Mouse (Mus musculus) stomach, embryonic 16.5 days (tissue): ENCODE results near the gene Aebp2. TPM values are rescaled to one million over a fixed set of nuclear protein-coding genes. Genes with fewer than 3 reads are reported as not detected.
"Not testable (repeated sequence)": the region's sequence is repeated elsewhere in the genome, so short reads cannot be mapped to it uniquely, and the experiment has no call there.

Experiments used
- ATAC-seq: fragments of 200-750 bp; cut with Nextera tagmentation; 2 replicates; pipeline ENCODE4 v1.8.0; 2017; ENCODE audit warnings: moderate number of reproducible peaks, moderate TSS enrichment; ENCODE audit not compliant: insufficient read depth, low FRiP score
- H3K27ac ChIP-seq: fragments of 300-500 bp; sonication (generic); 2 replicates; pipeline ENCODE4 v1.5.1; 2014; ENCODE audit warnings: low read length
- H3K27me3 ChIP-seq: fragments of 300-500 bp; sonication (generic); 2 replicates; pipeline ENCODE4 v1.6.1; 2014; ENCODE audit warnings: low read length, control low read depth, mixed read lengths; ENCODE audit not compliant: control insufficient read depth, insufficient read depth
- H3K36me3 ChIP-seq: fragments of 300-500 bp; sonication (generic); 2 replicates; pipeline ENCODE4 v1.6.1; 2014; ENCODE audit warnings: low read length; ENCODE audit not compliant: control insufficient read depth, insufficient read depth
- H3K4me1 ChIP-seq: fragments of 300-500 bp; sonication (generic); 2 replicates; pipeline ENCODE4 v1.6.1; 2014; ENCODE audit warnings: low read length, control low read depth, mixed read lengths; ENCODE audit not compliant: control insufficient read depth, insufficient read depth
- H3K4me2 ChIP-seq: fragments of 300-500 bp; sonication (generic); 2 replicates; pipeline ENCODE4 v1.6.1; 2014; ENCODE audit warnings: low read depth, low read length, mixed read lengths
- H3K4me3 ChIP-seq: fragments of 300-500 bp; sonication (generic); replicated peaks from 2 replicates; pipeline ENCODE4 v1.5.1; 2014; ENCODE audit warnings: mild to moderate bottlenecking, low read length
- H3K9ac ChIP-seq: fragments of 300-500 bp; sonication (generic); 2 replicates; pipeline ENCODE4 v1.6.1; 2014; ENCODE audit warnings: low read length
- H3K9me3 ChIP-seq: fragments of 300-500 bp; sonication (generic); replicated peaks from 2 replicates; pipeline ENCODE4 v1.6.1; 2016; ENCODE audit warnings: low read length, control low read depth; ENCODE audit not compliant: control insufficient read depth
- WGBS: fragments of 180-500 bp; shearing (Covaris S2); extraction: QIAGEN DNeasy Blood & Tissue Kit; methylation state at CpG from one replicate; pipeline ENCODE4 v1.1.7; 2014; 5-methylcytosine and 5-hydroxymethylcytosine counted together
- polyA plus RNA-seq: library from polyadenylated mRNA; unstranded; fragments of >200 nt; fragmentation: Nextera tagmentation; extraction: Ambion mirVana; gene quantifications from 2 replicates; pipeline ENCODE4 v1.2.1, GENCODE M21; 2015

Aebp2 gene
- polyA plus RNA-seq, result 8.7 and 11.9 TPM in 2 replicates

DNA sequence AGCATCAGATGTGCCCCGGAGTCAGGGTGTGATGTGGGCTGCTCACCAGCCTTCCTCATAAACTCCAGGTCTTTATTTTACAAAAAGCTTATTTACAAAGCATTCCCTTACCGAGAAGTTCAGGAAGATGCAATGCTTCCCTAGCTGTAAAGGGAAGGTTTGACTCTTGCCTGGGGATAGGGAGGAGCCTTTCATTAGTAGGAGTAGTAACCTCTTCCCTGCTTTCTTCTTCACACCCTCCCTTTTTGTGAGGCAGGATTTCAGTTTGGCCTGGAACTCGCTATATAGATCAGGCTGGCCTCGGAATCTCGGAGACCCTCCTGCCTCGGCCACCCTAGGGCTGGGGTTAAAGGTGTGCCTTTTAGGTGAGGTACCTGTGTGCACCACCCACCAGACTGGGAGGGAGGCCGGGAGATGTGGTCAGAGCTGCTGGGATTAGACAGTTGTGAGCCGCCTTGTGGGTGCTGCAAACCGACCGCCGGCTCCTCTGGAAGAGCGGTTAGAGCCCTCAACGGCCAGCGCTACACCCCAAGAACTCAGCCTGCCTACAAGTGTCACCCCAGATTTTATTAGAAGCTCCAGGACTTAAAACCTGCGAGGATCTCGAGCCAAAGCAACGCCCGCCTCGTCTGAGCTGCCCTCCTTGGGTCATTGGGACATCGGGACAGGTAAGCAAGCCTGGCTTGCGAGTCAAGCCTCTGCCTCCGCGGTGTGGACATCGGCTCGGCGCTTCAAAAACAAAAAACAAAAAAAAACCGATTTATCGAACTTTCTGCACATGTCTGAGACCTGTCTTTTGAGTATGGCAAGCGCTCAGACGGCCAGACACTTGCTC is at the start of gene Aebp2:
Aebp2 (plus strand) TSS at position 273 of the 835 bp plus-strand sequence.
- WGBS, result 42% methylated on average over 30 of the region's 30 CpGs
- peak within 1 kb of the TSS; percentile 55 for H3K4me2 ChIP-seq
- ATAC-seq, result no peak
- H3K27ac ChIP-seq, result peak within 1 kb of the TSS; percentile 96
- H3K9ac ChIP-seq, result peak within 1 kb of the TSS; percentile 100
- H3K9me3 ChIP-seq, result no peaks in the 10 kb centered on the region
- H3K36me3 ChIP-seq, result no peaks in the 10 kb centered on the region
- no peaks in the 10 kb centered on the region for H3K27me3 ChIP-seq
- peaks cover 19% of the 10 kb centered on the region for H3K4me1 ChIP-seq
- peak within 1 kb of the TSS; percentile 96 for H3K4me3 ChIP-seq

DNA sequence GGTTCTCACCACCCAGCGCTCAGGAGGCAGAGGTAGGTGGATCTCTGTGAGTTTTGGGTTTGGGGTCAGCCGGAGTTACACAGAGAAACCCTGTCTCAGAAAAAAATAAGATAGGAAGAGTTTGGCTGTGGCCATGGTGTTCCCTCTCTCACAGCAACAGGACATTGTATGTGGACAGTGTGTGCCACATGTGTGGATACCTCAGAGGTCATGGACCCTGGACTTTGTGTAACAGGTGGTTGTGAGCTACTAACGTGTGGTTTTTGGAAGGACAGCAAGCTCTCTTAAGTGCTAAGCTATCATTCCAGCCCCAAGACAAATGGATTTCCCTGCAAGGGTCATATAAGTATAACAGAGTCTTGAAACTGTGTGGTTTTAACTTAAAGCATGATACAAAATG is 47.5 kb upstream of the Aebp2 start:
- H3K4me2 ChIP-seq, result no peak overlapping the region
- no peak overlapping the region for H3K9ac ChIP-seq
- 79% methylated on average over 3 of the region's 3 CpGs for WGBS
- H3K4me1 ChIP-seq, result no peaks in the 10 kb centered on the region
- H3K9me3 ChIP-seq, result peaks cover 6% of the 10 kb centered on the region; the same call in 1 of the 2 replicates
- peaks cover 53% of the 10 kb centered on the region for H3K36me3 ChIP-seq
- ATAC-seq, result no peak
- H3K27me3 ChIP-seq, result no peaks in the 10 kb centered on the region
- H3K27ac ChIP-seq, result no peak overlapping the region
- H3K4me3 ChIP-seq, result no peak overlapping the region

DNA sequence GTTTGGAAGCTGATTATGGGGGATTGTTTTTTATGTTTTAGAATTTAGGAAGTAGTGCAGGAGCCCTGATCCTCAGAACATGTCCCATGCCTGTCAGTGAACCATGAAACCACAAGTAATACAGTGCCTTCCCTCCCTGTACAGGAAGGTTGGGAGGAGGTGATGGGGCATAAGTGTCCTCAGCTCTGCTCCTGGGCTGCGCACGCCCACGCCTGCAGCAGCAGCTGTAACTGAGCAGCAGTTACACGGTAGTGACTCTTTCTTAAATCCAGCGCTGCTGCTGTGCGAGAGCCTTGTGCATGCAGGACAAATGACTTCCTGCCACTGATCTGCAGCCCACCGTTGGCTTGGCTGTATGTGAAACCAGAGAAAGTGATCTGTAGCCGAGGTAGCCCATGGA is 46.3 kb upstream of the Aebp2 start:
- Histone ChIP-seq H3K9me3 (peaks cover 6% of the 10 kb centered on the region; the same call in 1 of the 2 replicates), H3K27ac (no peak overlapping the region), H3K27me3 (no peaks in the 10 kb centered on the region), H3K4me2 (no peak overlapping the region), H3K4me1 (no peaks in the 10 kb centered on the region), H3K4me3 (no peak overlapping the region), H3K36me3 (peaks cover 45% of the 10 kb centered on the region), H3K9ac (no peak overlapping the region)
- WGBS, result 65% methylated on average over 8 of the region's 8 CpGs
- ATAC-seq, result no peak

DNA sequence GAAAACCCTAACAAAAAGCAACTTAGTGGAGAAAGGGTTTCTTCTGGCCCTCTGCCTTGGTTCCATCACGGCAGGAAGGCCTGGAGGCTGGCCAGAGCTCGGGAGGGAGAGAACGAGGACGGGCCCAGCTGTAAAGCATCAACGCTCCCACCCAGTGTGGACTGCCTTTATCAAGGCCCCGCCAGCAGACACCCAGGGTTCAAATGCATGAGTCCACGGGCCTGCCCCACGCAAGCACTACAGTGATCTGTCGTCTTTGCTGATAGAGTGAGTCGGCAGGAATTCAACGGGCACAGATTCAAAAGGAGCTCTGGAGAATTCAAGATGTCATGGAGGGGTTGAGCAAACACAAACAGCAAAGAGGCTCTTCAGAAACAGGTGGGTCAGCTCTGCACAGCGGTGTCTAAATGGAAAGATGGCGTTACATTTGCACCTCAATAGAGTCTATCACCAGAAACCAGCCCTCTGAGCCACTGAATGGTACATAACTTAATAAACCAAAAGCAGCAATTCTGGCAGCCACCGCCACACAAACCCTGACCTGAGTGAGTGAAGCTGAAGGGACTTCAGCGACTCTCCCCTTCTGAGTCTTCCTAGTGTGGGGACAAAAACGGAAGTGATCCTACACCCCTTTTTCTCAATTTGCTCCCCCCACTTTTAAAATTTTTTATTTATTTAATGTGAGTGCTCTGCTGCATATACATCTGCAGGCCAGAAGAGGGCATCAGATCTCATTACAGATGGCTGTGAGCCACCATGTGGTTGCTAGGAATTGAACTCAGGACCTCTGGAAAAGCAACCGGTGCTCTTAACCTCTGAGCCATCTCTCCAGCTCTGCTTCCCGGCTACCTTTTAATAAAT is 45.3 kb upstream of the Aebp2 start:
- H3K9ac ChIP-seq, result no peak overlapping the region
- H3K27me3 ChIP-seq, result no peaks in the 10 kb centered on the region
- peaks cover 6% of the 10 kb centered on the region; the same call in 1 of the 2 replicates for H3K9me3 ChIP-seq
- no peak overlapping the region for H3K27ac ChIP-seq
- no peaks in the 10 kb centered on the region for H3K4me1 ChIP-seq
- peaks cover 42% of the 10 kb centered on the region for H3K36me3 ChIP-seq
- H3K4me2 ChIP-seq, result no peak overlapping the region
- ATAC-seq, result peak; percentile 64; the same call in 1 of the 2 replicates
- WGBS, result 53% methylated on average over 18 of the region's 18 CpGs
- no peak overlapping the region for H3K4me3 ChIP-seq

DNA sequence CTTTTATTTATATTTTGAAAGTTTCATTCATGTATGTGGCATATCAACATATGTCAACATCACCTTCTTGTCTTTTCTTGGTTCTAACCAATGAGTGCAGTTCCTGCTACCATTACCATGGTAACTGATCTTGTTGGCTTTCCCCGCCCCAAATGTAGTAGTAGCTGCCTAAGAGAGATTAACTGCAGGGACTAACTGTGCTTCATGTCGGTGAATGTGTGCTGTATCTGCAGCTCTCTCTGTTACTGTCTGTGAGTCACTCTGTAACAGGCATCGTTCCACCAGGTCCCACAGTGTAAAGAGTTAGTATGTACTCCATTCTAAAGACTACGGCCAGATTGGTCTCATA is 44.7 kb upstream of the Aebp2 start:
- Histone ChIP-seq H3K4me1 (no peaks in the 10 kb centered on the region), H3K27me3 (no peaks in the 10 kb centered on the region), H3K27ac (no peak overlapping the region), H3K36me3 (peaks cover 41% of the 10 kb centered on the region), H3K4me2 (no peak overlapping the region), H3K4me3 (no peak overlapping the region), H3K9me3 (peaks cover 6% of the 10 kb centered on the region; the same call in 1 of the 2 replicates), H3K9ac (no peak overlapping the region)
- 85% methylated on average over 4 of the region's 4 CpGs for WGBS
- no peak for ATAC-seq

DNA sequence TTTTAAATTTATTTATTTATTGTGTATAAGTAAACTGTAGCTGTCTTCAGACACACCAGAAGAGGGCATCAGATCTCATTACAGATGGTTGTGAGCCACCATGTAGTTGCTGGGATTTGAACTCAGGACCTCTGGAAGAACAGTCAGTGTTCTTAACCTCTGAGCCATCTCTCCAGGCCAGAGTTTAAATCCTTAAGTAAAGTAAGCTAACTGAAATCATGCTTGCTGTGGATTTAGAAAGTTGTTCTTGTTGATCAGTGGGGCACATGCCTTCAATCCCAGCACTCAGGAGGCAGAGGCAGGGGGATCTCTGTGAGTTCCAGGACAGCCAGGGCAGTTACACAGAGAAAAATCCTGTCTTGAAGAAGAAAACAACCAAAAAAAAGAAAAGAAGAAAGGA is 43.5 kb upstream of the Aebp2 start:
- H3K27ac ChIP-seq, ATAC-seq, H3K27me3 ChIP-seq, H3K4me2 ChIP-seq, H3K4me1 ChIP-seq, H3K9ac ChIP-seq, H3K9me3 ChIP-seq, H3K4me3 ChIP-seq: not testable (repeated sequence)
- H3K36me3 ChIP-seq, result peaks cover 34% of the 10 kb centered on the region

DNA sequence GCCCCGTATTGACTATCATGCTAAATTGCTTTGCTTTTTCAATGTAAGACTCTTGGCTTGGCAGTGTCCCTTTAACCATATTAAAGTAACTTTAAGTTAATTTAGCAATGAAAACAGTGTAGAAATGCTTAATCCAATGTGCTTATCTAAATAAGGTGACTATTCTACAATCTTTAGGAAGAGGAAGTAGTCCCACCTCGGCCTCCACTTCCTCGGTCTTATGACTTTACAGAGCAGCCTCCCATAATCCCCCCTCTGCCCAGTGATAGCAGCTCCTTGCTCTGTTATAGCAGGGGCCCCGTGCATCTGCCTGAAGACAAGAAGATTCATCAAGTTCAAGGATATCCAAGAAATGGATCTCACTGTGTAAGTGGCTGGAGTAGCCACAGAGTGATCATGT is 42.3 kb upstream of the Aebp2 start:
- no peak overlapping the region for H3K9ac ChIP-seq
- ATAC-seq, result no peak
- H3K27ac ChIP-seq, result no peak overlapping the region
- no peak overlapping the region for H3K4me2 ChIP-seq
- H3K4me1 ChIP-seq, result no peaks in the 10 kb centered on the region
- peaks cover 6% of the 10 kb centered on the region; the same call in 1 of the 2 replicates for H3K9me3 ChIP-seq
- H3K27me3 ChIP-seq, result no peaks in the 10 kb centered on the region
- 71% methylated on average over 4 of the region's 4 CpGs for WGBS
- H3K36me3 ChIP-seq, result peaks cover 27% of the 10 kb centered on the region; the same call in 1 of the 2 replicates
- no peak overlapping the region for H3K4me3 ChIP-seq

DNA sequence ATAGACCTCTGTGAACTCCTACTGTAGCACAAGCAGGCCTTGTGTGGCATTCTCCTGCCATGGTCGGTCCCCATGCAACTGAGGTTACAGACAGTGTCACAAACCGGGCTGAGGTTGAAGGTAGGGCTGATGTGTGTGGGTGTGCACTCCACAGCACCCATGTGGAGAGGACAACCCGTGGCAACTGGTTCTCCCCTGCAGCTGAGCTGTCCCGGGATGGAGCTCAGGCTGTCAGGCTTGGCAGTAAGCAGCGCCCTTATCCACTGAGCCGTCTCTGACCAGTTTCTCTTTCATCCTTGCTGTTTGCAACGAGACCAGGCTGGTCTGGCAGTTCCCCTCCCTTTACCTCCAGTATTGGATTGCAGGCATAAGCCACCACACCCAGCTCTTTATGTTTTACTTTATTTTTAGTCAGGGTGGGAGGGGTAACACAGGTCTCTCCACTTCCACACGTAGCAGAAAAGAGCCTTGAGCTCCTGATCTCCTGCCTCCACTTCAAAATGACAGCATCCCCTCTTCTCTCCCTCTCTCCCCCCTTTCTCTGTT is 35.7 kb upstream of the Aebp2 start:
- Histone ChIP-seq H3K27ac (peak overlapping the region; percentile 61), H3K36me3 (peaks cover 23% of the 10 kb centered on the region), H3K9me3 (no peaks in the 10 kb centered on the region), H3K4me1 (no peaks in the 10 kb centered on the region), H3K9ac (no peak overlapping the region), H3K4me2 (no peak overlapping the region), H3K4me3 (no peak overlapping the region), H3K27me3 (no peaks in the 10 kb centered on the region)
- ATAC-seq, result peak; percentile 73; the same call in 1 of the 2 replicates
- 73% methylated on average over 8 of the region's 8 CpGs for WGBS

DNA sequence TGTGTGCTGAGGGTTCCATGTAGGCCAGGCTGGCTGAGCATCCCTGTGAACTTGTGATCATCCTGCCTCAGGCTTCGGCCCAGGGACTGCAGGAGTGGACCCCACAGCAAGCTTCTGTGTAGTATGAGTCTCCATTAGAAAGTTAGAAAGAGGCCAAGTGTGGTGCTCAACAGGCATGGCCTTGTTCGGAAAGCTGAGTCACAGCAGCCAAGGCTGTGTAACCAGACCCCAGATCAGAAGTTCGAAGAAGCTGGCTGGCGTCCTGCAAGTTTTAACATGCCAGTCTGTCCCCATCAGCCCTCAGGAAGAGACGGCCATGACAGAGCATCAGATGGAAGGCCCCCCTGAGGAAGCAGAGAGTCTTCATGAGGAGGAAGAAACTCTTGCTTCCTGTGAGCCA is 31.1 kb upstream of the Aebp2 start:
- 86% methylated on average over 5 of the region's 5 CpGs for WGBS
- Histone ChIP-seq H3K27ac (no peak overlapping the region; the same call in 1 of the 2 replicates), H3K4me2 (no peak overlapping the region)

More for the DNA sequence above, 31.1 kb upstream of the Aebp2 start:
- Histone ChIP-seq H3K9me3 (no peaks in the 10 kb centered on the region), H3K4me1 (no peaks in the 10 kb centered on the region), H3K27me3 (no peaks in the 10 kb centered on the region), H3K4me3 (no peak overlapping the region), H3K36me3 (peaks cover 14% of the 10 kb centered on the region), H3K9ac (no peak overlapping the region)
- ATAC-seq, result no peak
